Mouse (Mus musculus): ENCODE results near the gene Rasl11a. TPM values are rescaled to one million over a fixed set of nuclear protein-coding genes. Genes with fewer than 3 reads are reported as not detected.

Gene Rasl11a
- polyA plus RNA-seq, 1 experiment from 2014 or later: 23.2 TPM

DNA sequence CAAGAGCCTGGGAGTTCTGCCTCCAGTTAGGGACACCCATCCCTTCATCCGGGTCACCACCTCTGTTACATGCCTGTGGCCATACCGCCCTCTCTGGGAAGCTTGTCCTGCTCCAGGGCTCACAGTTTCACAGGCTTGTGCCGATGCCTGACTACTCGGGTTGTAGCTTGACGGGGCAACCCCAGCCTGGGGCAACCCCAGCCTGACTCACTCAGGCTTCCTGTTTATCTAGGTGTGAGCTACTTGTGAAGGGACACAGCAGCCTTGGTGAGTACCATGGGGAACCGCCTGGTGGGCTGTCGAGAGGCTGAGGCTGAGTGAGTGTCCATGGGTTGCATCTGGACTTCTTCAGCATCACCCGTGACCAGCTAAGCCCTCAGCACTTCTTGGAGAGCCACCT lies 12.7 kb downstream of the Rasl11a start:
- Histone ChIP-seq H3K4me3 (ENCODE audit: low read depth, low read length) (no peak overlapping the region), H3K36me3 (ENCODE audit: control insufficient read depth, insufficient read depth, low read length) (no peaks in the 10 kb centered on the region), H3K27ac (ENCODE audit: low read depth, low read length) (no peak overlapping the region), H3K4me1 (ENCODE audit: control insufficient read depth, insufficient read depth, low read length) (no peaks in the 10 kb centered on the region), H3K27me3 (ENCODE audit: control insufficient read depth, insufficient read depth, low read length) (no peaks in the 10 kb centered on the region), H3K4me2 (no peak overlapping the region), H3K9me3 (ENCODE audit: control insufficient read depth, low read length) (no peaks in the 10 kb centered on the region), H3K9ac (ENCODE audit: low read length) (no peak overlapping the region)
- ATAC-seq (ENCODE audit: low FRiP score) (no peak), DNase-seq (ENCODE audit: low spot score, missing footprints) (peak; percentile 6)
- 89% methylated on average over 8 of the region's 8 CpGs for WGBS

DNA sequence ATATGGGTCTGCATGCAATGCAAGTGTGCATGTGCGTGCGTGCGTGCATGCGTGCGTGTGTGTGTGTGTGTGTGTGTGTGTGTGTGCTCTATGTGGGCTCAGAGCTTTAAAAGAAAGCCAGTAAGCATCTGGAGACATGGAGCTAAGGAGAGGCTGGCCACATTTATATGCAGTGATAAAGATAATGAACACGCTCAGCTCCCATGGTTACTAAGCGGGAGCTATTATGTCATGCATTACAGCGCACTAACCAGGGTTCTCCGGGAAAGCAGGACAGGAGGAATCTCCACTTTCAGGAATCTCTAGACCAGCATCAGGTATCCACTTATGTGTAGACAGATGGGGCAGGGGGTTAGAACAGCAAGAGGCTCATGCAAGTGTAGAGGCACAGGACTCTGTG lies 13.9 kb downstream of the Rasl11a start:
- Histone ChIP-seq H3K27me3 (ENCODE audit: control insufficient read depth, insufficient read depth, low read length) (no peaks in the 10 kb centered on the region), H3K27ac (ENCODE audit: low read depth, low read length) (no peak overlapping the region), H3K4me3 (ENCODE audit: low read depth, low read length) (no peak overlapping the region), H3K9me3 (ENCODE audit: control insufficient read depth, low read length) (no peaks in the 10 kb centered on the region), H3K4me1 (ENCODE audit: control insufficient read depth, insufficient read depth, low read length) (no peaks in the 10 kb centered on the region), H3K4me2 (no peak overlapping the region), H3K9ac (ENCODE audit: low read length) (no peak overlapping the region), H3K36me3 (ENCODE audit: control insufficient read depth, insufficient read depth, low read length) (no peaks in the 10 kb centered on the region)
- DNase-seq (ENCODE audit: low spot score, missing footprints) (peak; percentile 73), ATAC-seq (ENCODE audit: low FRiP score) (no peak)
- 95% methylated on average over 9 of the region's 9 CpGs for WGBS

DNA sequence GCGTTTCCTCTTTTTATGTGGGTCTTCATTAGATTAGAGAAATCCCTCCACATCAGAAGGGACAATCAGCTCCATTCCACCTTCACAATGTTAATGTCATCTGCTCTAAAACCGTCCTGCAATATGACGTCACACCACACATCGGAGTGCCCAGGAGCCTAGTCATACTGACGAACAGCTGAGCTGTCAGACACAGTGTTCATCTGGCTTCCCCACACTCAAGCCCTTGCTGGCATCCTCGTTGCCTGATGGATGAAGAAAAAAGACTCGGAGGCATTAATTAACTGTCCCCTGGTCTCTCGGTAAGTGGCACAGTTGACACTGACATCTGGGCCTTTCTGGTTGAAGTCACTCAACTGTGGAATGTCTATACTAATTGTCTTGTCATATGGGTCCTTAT lies 14.4 kb downstream of the Rasl11a start:
- Histone ChIP-seq H3K9me3 (ENCODE audit: control insufficient read depth, low read length) (no peaks in the 10 kb centered on the region), H3K4me2 (no peak overlapping the region), H3K4me1 (ENCODE audit: control insufficient read depth, insufficient read depth, low read length) (no peaks in the 10 kb centered on the region), H3K27ac (ENCODE audit: low read depth, low read length) (no peak overlapping the region), H3K36me3 (ENCODE audit: control insufficient read depth, insufficient read depth, low read length) (no peaks in the 10 kb centered on the region), H3K27me3 (ENCODE audit: control insufficient read depth, insufficient read depth, low read length) (no peaks in the 10 kb centered on the region), H3K9ac (ENCODE audit: low read length) (no peak overlapping the region), H3K4me3 (ENCODE audit: low read depth, low read length) (no peak overlapping the region)
- WGBS: 85% methylated on average over 8 of the region's 8 CpGs
- ATAC-seq (ENCODE audit: low FRiP score): no peak
- peak; percentile 60 for DNase-seq (ENCODE audit: low spot score, missing footprints)

DNA sequence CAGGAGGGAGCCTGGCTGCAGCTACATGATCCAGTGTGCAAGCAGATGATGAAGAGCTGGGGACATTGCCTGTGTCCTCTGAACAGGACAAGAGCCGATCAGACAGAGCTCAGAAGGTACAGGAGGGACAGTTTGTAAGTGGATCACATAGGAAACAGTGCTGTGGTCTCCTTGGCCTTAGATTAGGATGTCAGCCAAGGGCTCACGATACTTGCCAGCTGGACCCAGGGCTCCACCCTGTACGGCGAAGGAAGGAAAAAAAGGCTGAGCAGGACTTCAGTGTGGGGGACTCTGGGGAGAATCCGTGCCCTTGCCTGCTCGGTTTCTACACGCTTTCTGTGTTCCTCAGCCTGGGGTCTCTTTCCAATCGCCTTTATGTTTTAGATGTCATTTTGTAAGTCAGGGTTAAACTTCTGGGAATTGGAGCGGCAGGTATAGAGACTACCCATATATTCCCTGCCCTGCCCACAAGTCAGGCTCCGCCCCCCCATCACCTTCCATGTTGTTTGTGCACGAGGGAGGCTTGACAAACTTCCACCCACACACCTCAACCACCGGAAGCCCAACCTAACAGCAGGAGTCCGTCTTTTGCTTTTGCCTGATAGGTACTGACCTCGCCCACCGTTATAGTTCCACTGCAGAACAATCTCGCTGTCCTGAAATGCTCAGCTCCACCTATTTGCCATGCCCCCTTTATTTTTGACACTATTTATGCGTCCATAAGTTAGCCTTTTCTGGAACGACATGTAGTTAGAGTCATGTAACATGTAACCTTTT lies 15.5 kb downstream of the Rasl11a start:
- no peak overlapping the region for H3K4me2 ChIP-seq
- ATAC-seq (ENCODE audit: low FRiP score) (no peak), DNase-seq (ENCODE audit: low spot score, missing footprints) (no peak)
- 85% methylated on average over 18 of the region's 18 CpGs for WGBS
- H3K4me1 ChIP-seq (ENCODE audit: control insufficient read depth, insufficient read depth, low read length): no peaks in the 10 kb centered on the region
- H3K9me3 ChIP-seq (ENCODE audit: control insufficient read depth, low read length): no peaks in the 10 kb centered on the region
- H3K27me3 ChIP-seq (ENCODE audit: control insufficient read depth, insufficient read depth, low read length): no peaks in the 10 kb centered on the region
- H3K36me3 ChIP-seq (ENCODE audit: control insufficient read depth, insufficient read depth, low read length): no peaks in the 10 kb centered on the region
- H3K4me3 ChIP-seq (ENCODE audit: low read depth, low read length): no peak overlapping the region
- no peak overlapping the region for H3K9ac ChIP-seq (ENCODE audit: low read length)
- H3K27ac ChIP-seq (ENCODE audit: low read depth, low read length): no peak overlapping the region

DNA sequence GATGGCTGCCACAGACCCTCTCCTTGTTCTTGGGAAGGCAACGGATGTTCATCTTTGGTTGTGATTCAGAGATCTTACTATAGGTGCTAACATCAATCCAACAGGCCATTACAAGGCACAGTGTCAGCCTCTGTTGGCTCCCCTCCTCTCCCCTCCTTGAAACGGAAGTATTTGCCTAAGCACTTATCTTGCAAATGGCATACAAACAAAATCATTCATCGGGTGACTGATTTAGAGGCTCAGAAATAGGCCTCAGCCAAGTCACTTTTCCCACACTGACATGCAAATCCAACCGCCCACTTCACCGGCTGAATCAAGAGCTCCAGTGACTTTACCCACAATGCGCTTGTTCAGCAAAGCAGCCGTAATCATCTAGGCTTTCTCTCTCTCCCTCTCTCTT lies 16.7 kb downstream of the Rasl11a start:
- H3K4me1 ChIP-seq (ENCODE audit: control insufficient read depth, insufficient read depth, low read length): no peaks in the 10 kb centered on the region
- ATAC-seq (ENCODE audit: low FRiP score) (no peak), DNase-seq (ENCODE audit: low spot score, missing footprints) (no peak)
- H3K36me3 ChIP-seq (ENCODE audit: control insufficient read depth, insufficient read depth, low read length): no peaks in the 10 kb centered on the region
- no peaks in the 10 kb centered on the region for H3K27me3 ChIP-seq (ENCODE audit: control insufficient read depth, insufficient read depth, low read length)
- WGBS: 47% methylated on average over 7 of the region's 7 CpGs
- no peak overlapping the region for H3K27ac ChIP-seq (ENCODE audit: low read depth, low read length)
- H3K4me3 ChIP-seq (ENCODE audit: low read depth, low read length): no peak overlapping the region
- H3K9me3 ChIP-seq (ENCODE audit: control insufficient read depth, low read length): no peaks in the 10 kb centered on the region
- H3K4me2 ChIP-seq: no peak overlapping the region
- H3K9ac ChIP-seq (ENCODE audit: low read length): no peak overlapping the region

DNA sequence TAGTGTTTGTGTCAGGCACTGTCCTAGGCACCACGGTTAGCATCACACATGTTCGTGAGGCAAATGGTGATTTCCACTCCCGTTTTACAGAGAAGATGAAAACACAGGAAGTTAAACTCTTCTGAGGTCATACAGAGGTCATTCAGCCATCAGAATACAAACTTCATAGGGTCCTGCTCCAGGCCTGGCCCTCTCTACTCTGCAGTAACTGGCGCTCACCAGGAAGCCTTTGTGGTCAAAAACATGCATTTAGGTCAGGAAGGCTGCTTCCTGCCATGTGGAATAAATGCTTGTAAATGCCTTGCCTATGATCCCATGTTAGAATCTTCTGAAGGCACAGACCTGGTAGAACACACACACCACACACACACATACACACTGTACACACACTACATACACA lies 20.6 kb downstream of the Rasl11a start:
- Histone ChIP-seq H3K4me3 (ENCODE audit: low read depth, low read length) (no peak overlapping the region), H3K27me3 (ENCODE audit: control insufficient read depth, insufficient read depth, low read length) (no peaks in the 10 kb centered on the region), H3K36me3 (ENCODE audit: control insufficient read depth, insufficient read depth, low read length) (no peaks in the 10 kb centered on the region), H3K9ac (ENCODE audit: low read length) (no peak overlapping the region), H3K4me2 (no peak overlapping the region), H3K27ac (ENCODE audit: low read depth, low read length) (no peak overlapping the region), H3K4me1 (ENCODE audit: control insufficient read depth, insufficient read depth, low read length) (no peaks in the 10 kb centered on the region), H3K9me3 (ENCODE audit: control insufficient read depth, low read length) (no peaks in the 10 kb centered on the region)
- 78% methylated on average over 4 of the region's 4 CpGs for WGBS
- DNase-seq (ENCODE audit: low spot score, missing footprints) (no peak), ATAC-seq (ENCODE audit: low FRiP score) (no peak)

DNA sequence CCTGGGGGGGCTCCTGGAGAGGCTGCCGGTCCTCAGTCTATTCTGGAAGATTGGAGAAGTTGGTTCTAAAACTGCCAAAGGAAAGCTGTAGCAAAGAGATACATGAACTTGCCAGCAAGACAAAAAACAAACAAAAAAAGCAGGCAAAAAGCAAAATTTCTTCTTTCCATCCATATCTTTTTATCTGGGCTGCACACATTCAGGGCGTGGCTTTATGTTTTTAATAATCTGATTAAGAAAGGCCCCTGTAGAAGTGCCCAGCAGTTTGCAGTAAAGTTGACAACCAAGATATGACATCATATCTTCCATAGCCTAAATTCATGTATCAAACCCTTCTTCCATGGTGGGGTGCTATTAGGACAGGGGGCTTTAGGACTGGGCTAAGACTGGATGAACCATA lies 21.4 kb downstream of the Rasl11a start:
- DNase-seq (ENCODE audit: low spot score, missing footprints): no peak
- ATAC-seq (ENCODE audit: low FRiP score): no peak
- H3K4me2 ChIP-seq: no peak overlapping the region

DNA sequence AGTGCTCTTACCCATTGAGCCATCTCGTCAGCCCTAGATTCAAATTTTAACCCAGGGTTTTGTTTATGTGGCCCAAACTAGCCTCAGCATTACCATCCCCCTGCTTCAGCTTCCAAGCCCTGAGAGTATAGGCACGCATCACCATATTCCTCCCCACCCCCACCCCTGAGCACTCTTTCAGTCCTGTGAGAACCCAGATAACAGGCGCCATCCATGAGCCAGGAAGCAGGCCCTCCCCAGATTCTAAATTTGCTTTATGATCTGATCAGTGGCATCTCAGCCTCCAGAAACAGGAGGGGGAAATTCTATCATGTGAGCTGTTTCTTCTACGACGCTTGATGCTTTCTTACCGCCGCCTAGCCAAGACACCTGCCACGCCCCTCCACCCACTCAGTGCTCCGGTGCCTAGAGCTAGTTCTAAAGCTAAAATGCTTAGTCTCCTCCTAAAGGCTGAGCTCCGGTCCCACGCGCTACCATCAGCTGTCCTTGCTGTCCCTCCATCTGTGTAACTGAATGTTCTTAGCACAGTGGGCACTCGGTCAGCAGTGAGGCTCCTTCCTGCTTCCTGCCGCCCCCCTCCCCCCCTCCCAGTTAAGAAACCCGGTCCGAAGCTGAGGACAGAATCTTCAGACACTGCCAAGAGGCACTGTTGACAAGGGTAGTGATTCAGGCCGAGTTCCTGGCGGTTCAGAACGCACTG lies 22.5 kb downstream of the Rasl11a start:
- 8% methylated on average over 19 of the region's 19 CpGs for WGBS
- peak; percentile 90 for DNase-seq (ENCODE audit: low spot score, missing footprints)
- no peak overlapping the region for H3K27ac ChIP-seq (ENCODE audit: low read depth, low read length)

More for the DNA sequence above, 21.4 kb downstream of the Rasl11a start:
- WGBS: 93% methylated on average over 2 of the region's 2 CpGs
- Histone ChIP-seq H3K27me3 (ENCODE audit: control insufficient read depth, insufficient read depth, low read length) (no peaks in the 10 kb centered on the region), H3K27ac (ENCODE audit: low read depth, low read length) (no peak overlapping the region), H3K4me1 (ENCODE audit: control insufficient read depth, insufficient read depth, low read length) (no peaks in the 10 kb centered on the region), H3K4me3 (ENCODE audit: low read depth, low read length) (no peak overlapping the region), H3K36me3 (ENCODE audit: control insufficient read depth, insufficient read depth, low read length) (no peaks in the 10 kb centered on the region), H3K9me3 (ENCODE audit: control insufficient read depth, low read length) (no peaks in the 10 kb centered on the region), H3K9ac (ENCODE audit: low read length) (no peak overlapping the region)

DNA sequence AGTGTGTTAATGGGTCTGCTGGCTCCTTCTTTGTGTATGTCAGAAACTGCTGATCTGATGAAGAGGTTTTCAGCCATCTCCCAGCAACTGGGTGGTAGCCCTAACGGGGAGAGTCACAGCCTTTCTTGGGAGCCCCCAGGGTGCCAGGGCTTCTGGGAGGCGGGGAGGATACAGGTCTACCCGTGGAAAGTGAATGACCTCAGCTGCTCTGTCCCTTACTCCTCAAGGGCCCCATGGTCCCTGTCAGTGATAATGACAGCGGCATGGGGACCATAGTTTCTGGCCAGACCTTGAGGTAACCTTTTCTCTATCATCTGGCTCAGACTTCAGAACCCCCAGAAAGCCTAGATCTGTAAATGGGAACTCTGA lies 23.1 kb downstream of the Rasl11a start:
- 14% methylated on average over 4 of the region's 4 CpGs for WGBS
- no peak overlapping the region for H3K4me3 ChIP-seq (ENCODE audit: low read depth, low read length)

More for the DNA sequence above, 22.5 kb downstream of the Rasl11a start:
- no peak overlapping the region for H3K4me3 ChIP-seq (ENCODE audit: low read depth, low read length)
- no peaks in the 10 kb centered on the region for H3K9me3 ChIP-seq (ENCODE audit: control insufficient read depth, low read length)
- peak overlapping the region; percentile 34 for H3K9ac ChIP-seq (ENCODE audit: low read length)
- no peaks in the 10 kb centered on the region for H3K36me3 ChIP-seq (ENCODE audit: control insufficient read depth, insufficient read depth, low read length)
- no peaks in the 10 kb centered on the region for H3K27me3 ChIP-seq (ENCODE audit: control insufficient read depth, insufficient read depth, low read length)
- peak overlapping the region; percentile 36 for H3K4me2 ChIP-seq
- H3K4me1 ChIP-seq (ENCODE audit: control insufficient read depth, insufficient read depth, low read length): no peaks in the 10 kb centered on the region
- 0 out of 2 replicates have a peak, but pooled peaks have one; percentile 35 for ATAC-seq (ENCODE audit: low FRiP score)

More for the DNA sequence above, 23.1 kb downstream of the Rasl11a start:
- Histone ChIP-seq H3K36me3 (ENCODE audit: control insufficient read depth, insufficient read depth, low read length) (no peaks in the 10 kb centered on the region), H3K27me3 (ENCODE audit: control insufficient read depth, insufficient read depth, low read length) (no peaks in the 10 kb centered on the region), H3K4me2 (peak overlapping the region; percentile 36), H3K9ac (ENCODE audit: low read length) (no peak overlapping the region), H3K9me3 (ENCODE audit: control insufficient read depth, low read length) (no peaks in the 10 kb centered on the region), H3K4me1 (ENCODE audit: control insufficient read depth, insufficient read depth, low read length) (no peaks in the 10 kb centered on the region), H3K27ac (ENCODE audit: low read depth, low read length) (no peak overlapping the region)
- DNase-seq (ENCODE audit: low spot score, missing footprints): no peak
- no peak for ATAC-seq (ENCODE audit: low FRiP score)
